Mouse (Mus musculus) kidney, embryonic 16.5 days (tissue): ENCODE data around the gene Hist1h1e. TPM values are rescaled to one million over a fixed set of nuclear protein-coding genes. Genes with fewer than 3 reads are reported as not detected.

Experiments used
- ATAC-seq: fragments of 200-750 bp; cut with Nextera tagmentation; 2 replicates; pipeline ENCODE4 v1.8.0; 2017; ENCODE audit warnings: moderate TSS enrichment; ENCODE audit not compliant: low FRiP score, low TSS enrichment
- H3K27ac ChIP-seq: fragments of 300-500 bp; sonication (generic); 2 replicates; pipeline ENCODE4 v1.5.1; 2014; ENCODE audit warnings: low read length
- H3K27me3 ChIP-seq: fragments of 300-500 bp; sonication (generic); 2 replicates; pipeline ENCODE4 v1.6.1; 2014; ENCODE audit warnings: low read length, control low read depth, mixed read lengths; ENCODE audit not compliant: insufficient read depth
- H3K36me3 ChIP-seq: fragments of 300-500 bp; sonication (generic); 2 replicates; pipeline ENCODE4 v1.6.1; 2014; ENCODE audit warnings: low read length, control low read depth, mixed read lengths; ENCODE audit not compliant: insufficient read depth
- H3K4me1 ChIP-seq: fragments of 300-500 bp; sonication (generic); 2 replicates; pipeline ENCODE4 v1.6.1; 2014; ENCODE audit warnings: low read length, control low read depth, mixed read lengths; ENCODE audit not compliant: insufficient read depth
- H3K4me2 ChIP-seq: fragments of 300-500 bp; sonication (generic); replicated peaks from 2 replicates; pipeline ENCODE4 v1.6.1; 2014; ENCODE audit warnings: low read depth, low read length
- H3K4me3 ChIP-seq: fragments of 300-500 bp; sonication (generic); 2 replicates; pipeline ENCODE4 v1.5.1; 2014; ENCODE audit warnings: mild to moderate bottlenecking, low read length
- H3K9ac ChIP-seq: fragments of 300-500 bp; sonication (generic); replicated peaks from 2 replicates; pipeline ENCODE4 v1.6.1; 2014; ENCODE audit warnings: low read length
- H3K9me3 ChIP-seq: fragments of 300-500 bp; sonication (generic); 2 replicates; pipeline ENCODE4 v1.6.1; 2016; ENCODE audit warnings: low read length, control low read depth
- WGBS: fragments of 180-500 bp; shearing (Covaris S2); extraction: QIAGEN DNeasy Blood & Tissue Kit; methylation state at CpG from one replicate; pipeline ENCODE4 v1.1.7; 2014; 5-methylcytosine and 5-hydroxymethylcytosine counted together
- polyA plus RNA-seq: library from polyadenylated mRNA; unstranded; fragments of >200 nt; fragmentation: Nextera tagmentation; extraction: Ambion mirVana; gene quantifications from 2 replicates; pipeline ENCODE4 v1.2.1, GENCODE M21; 2015

Hist1h1e gene
- polyA plus RNA-seq, 1 experiment from 2014 or later: 14.7 TPM

- H3K4me2 ChIP-seq: no peak overlapping the region
- no peak overlapping the region for H3K9ac ChIP-seq
- ATAC-seq: no peak
- H3K36me3 ChIP-seq: no peaks in the 10 kb centered on the region
- no peak overlapping the region for H3K27ac ChIP-seq
- no peaks in the 10 kb centered on the region for H3K4me1 ChIP-seq
- 74% methylated on average over 2 of the region's 2 CpGs for WGBS
- no peaks in the 10 kb centered on the region for H3K9me3 ChIP-seq
- no peak overlapping the region for H3K4me3 ChIP-seq
- no peaks in the 10 kb centered on the region for H3K27me3 ChIP-seq
These were observed 12.0 kb downstream of the Hist1h1e start for GRCm38 (mm10) chr13:23610393-23610792.

- Histone ChIP-seq H3K9me3 (no peaks in the 10 kb centered on the region), H3K36me3 (no peaks in the 10 kb centered on the region), H3K4me1 (no peaks in the 10 kb centered on the region), H3K4me3 (no peak overlapping the region), H3K27ac (no peak overlapping the region), H3K4me2 (no peak overlapping the region), H3K27me3 (no peaks in the 10 kb centered on the region), H3K9ac (no peak overlapping the region)
- no peak for ATAC-seq
These were observed 12.5 kb downstream of the Hist1h1e start for GRCm38 (mm10) chr13:23609844-23610243.

- no peaks in the 10 kb centered on the region for H3K9me3 ChIP-seq
- no peak overlapping the region for H3K9ac ChIP-seq
- H3K27me3 ChIP-seq: no peaks in the 10 kb centered on the region
- no peak for ATAC-seq
- WGBS: 82% methylated on average over 4 of the region's 4 CpGs
- no peak overlapping the region for H3K27ac ChIP-seq
- no peak overlapping the region for H3K4me3 ChIP-seq
- no peaks in the 10 kb centered on the region for H3K36me3 ChIP-seq
- no peak overlapping the region for H3K4me2 ChIP-seq
- H3K4me1 ChIP-seq: no peaks in the 10 kb centered on the region
These were observed 13.1 kb downstream of the Hist1h1e start for GRCm38 (mm10) chr13:23609209-23609608.

GRCm38 (mm10) chr13:23605052-23605451, 17.3 kb downstream of the Hist1h1e start:
- Histone ChIP-seq H3K4me2 (no peak overlapping the region), H3K27me3 (no peaks in the 10 kb centered on the region), H3K9ac (no peak overlapping the region), H3K4me1 (no peaks in the 10 kb centered on the region), H3K27ac (no peak overlapping the region), H3K4me3 (no peak overlapping the region), H3K36me3 (no peaks in the 10 kb centered on the region), H3K9me3 (no peaks in the 10 kb centered on the region)
- peak; percentile 39; the same call in 1 of the 2 replicates for ATAC-seq
- WGBS: 90% methylated on average over 3 of the region's 3 CpGs

- no peak overlapping the region for H3K4me3 ChIP-seq
- no peaks in the 10 kb centered on the region for H3K9me3 ChIP-seq
- no peak overlapping the region for H3K9ac ChIP-seq
- ATAC-seq: peak; percentile 49; the same call in 1 of the 2 replicates
- H3K27ac ChIP-seq: no peak overlapping the region
- H3K36me3 ChIP-seq: no peaks in the 10 kb centered on the region
- no peak overlapping the region for H3K4me2 ChIP-seq
- 34% methylated on average over 3 of the region's 3 CpGs for WGBS
- no peaks in the 10 kb centered on the region for H3K4me1 ChIP-seq
- H3K27me3 ChIP-seq: no peaks in the 10 kb centered on the region
These were observed 17.9 kb downstream of the Hist1h1e start for GRCm38 (mm10) chr13:23604452-23604851.

- Histone ChIP-seq H3K4me1 (no peaks in the 10 kb centered on the region), H3K27me3 (no peaks in the 10 kb centered on the region), H3K36me3 (no peaks in the 10 kb centered on the region), H3K9me3 (no peaks in the 10 kb centered on the region), H3K4me3 (no peak overlapping the region), H3K9ac (no peak overlapping the region), H3K27ac (no peak overlapping the region), H3K4me2 (no peak overlapping the region)
- no peak for ATAC-seq
- 73% methylated on average over 7 of the region's 7 CpGs for WGBS
These were observed 19.1 kb downstream of the Hist1h1e start for GRCm38 (mm10) chr13:23603182-23603699.

- Histone ChIP-seq H3K9me3 (no peaks in the 10 kb centered on the region), H3K4me1 (peaks cover 9% of the 10 kb centered on the region), H3K27me3 (no peaks in the 10 kb centered on the region), H3K9ac (no peak overlapping the region), H3K4me3 (no peak overlapping the region), H3K4me2 (no peak overlapping the region), H3K36me3 (no peaks in the 10 kb centered on the region), H3K27ac (no peak overlapping the region)
- WGBS: 6% methylated on average over 9 of the region's 9 CpGs
- peak; percentile 65; the same call in 1 of the 2 replicates for ATAC-seq
These were observed 24.4 kb downstream of the Hist1h1e start for GRCm38 (mm10) chr13:23597957-23598356.

GRCm38 (mm10) chr13:23595622-23596372, 26.6 kb downstream of the Hist1h1e start:
- H3K4me2 ChIP-seq: no peak overlapping the region
- 78% methylated on average over 7 of the region's 7 CpGs for WGBS
- peaks cover 14% of the 10 kb centered on the region for H3K4me1 ChIP-seq
- H3K36me3 ChIP-seq: no peaks in the 10 kb centered on the region
- no peak overlapping the region for H3K27ac ChIP-seq
- no peak overlapping the region for H3K4me3 ChIP-seq
- no peaks in the 10 kb centered on the region for H3K27me3 ChIP-seq
- ATAC-seq: no peak
- H3K9ac ChIP-seq: no peak overlapping the region
- H3K9me3 ChIP-seq: no peaks in the 10 kb centered on the region

- Histone ChIP-seq H3K4me1 (peaks cover 14% of the 10 kb centered on the region), H3K4me2 (no peak overlapping the region), H3K27me3 (no peaks in the 10 kb centered on the region), H3K9me3 (no peaks in the 10 kb centered on the region), H3K9ac (no peak overlapping the region), H3K36me3 (no peaks in the 10 kb centered on the region), H3K4me3 (no peak overlapping the region), H3K27ac (no peak overlapping the region)
- ATAC-seq: no peak
- 91% methylated on average over 2 of the region's 2 CpGs for WGBS
These were observed 27.2 kb downstream of the Hist1h1e start for GRCm38 (mm10) chr13:23595185-23595584.

GRCm38 (mm10) chr13:23593051-23593770, 29.1 kb downstream of the Hist1h1e start:
- no peaks in the 10 kb centered on the region for H3K27me3 ChIP-seq
- H3K9ac ChIP-seq: no peak overlapping the region; the same call in 1 of the 2 replicates
- H3K4me3 ChIP-seq: no peak overlapping the region
- H3K27ac ChIP-seq: peak overlapping the region; percentile 86
- ATAC-seq: peak; percentile 61; the same call in 1 of the 2 replicates
- WGBS: 55% methylated on average over 5 of the region's 5 CpGs
- H3K4me2 ChIP-seq: 0 out of 2 replicates have a peak overlapping the region, but pooled peaks have one; percentile 12
- H3K9me3 ChIP-seq: no peaks in the 10 kb centered on the region
- peaks cover 14% of the 10 kb centered on the region for H3K4me1 ChIP-seq
- H3K36me3 ChIP-seq: no peaks in the 10 kb centered on the region
